Mouse (Mus musculus) lung, postnatal 4 days (tissue): ENCODE measurements around the gene Calcoco1.
"Not testable (repeated sequence)": the region's sequence is repeated elsewhere in the genome, so short reads cannot be mapped to it uniquely, and the experiment has no call there.

Source experiments
- DNase-seq, 2 experiments: peaks; one replicate each; pipeline ENCODE4 v3.0.0; 2021

Calcoco1 gene

DNA sequence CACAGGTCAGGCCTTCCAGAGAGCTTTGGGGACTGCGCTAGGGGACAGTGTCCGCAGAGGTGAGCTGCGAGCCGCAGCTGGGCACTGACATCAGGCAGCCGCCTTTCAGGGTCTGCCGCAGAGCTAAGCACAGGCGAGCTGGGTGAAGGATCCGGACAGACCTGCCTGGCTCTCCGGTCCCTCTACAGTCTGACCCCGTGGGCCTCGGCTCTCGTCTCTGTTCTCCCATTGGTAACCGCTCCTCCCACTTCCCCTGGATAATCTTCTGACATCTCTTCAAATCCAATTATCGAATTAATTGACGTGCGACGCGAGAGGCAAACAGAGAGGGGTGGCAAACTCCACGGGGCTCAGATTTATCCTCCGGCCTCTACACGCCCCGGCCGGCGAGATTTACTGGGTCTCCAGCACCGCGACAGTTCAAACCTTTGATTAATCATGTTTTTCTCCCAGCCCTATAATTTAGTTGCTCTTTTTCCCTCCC lies 29.6 kb downstream of the Calcoco1 start:
- DNase-seq, result no peak

DNA sequence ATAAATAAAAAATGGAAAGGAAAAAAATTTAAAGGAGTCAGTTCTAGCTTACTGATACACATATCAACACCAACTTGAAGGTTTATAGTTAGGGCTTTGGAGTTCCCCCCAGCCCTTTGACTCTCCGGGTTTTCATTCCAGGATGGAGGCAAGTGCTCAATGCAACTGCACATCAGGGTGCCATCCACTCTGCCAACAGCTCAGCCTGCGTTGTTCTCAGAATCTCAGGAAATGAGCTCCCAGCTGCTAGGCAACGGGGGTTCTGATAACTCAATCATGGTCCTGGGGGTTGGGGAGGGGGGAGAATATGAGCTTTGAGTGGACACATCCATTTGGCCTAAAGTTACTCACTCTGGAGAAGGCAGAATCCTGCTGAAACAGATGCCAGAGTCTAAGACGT lies 36.2 kb downstream of the Calcoco1 start:
- DNase-seq, result no peak

GRCm38 (mm10) chr15:102683670-102684069 lies 38.3 kb downstream of the Calcoco1 start:
- no peak for DNase-seq

- DNase-seq, result no peak
Measured at GRCm38 (mm10) chr15:102676345-102676744, 45.6 kb downstream of the Calcoco1 start.

GRCm38 (mm10) chr15:102673548-102673947 lies 48.4 kb downstream of the Calcoco1 start:
- DNase-seq, result peak; percentile 53 to 59

GRCm38 (mm10) chr15:102672215-102673071 lies 49.5 kb downstream of the Calcoco1 start, which contains the start of gene Atp5g2:
Atp5g2 (minus strand) TSS chr15:102672352.
- DNase-seq, result peak; percentile 60 to 62

- DNase-seq, result peak; percentile 89 to 94
Measured at GRCm38 (mm10) chr15:102671721-102672214, 50.2 kb downstream of the Calcoco1 start.

DNA sequence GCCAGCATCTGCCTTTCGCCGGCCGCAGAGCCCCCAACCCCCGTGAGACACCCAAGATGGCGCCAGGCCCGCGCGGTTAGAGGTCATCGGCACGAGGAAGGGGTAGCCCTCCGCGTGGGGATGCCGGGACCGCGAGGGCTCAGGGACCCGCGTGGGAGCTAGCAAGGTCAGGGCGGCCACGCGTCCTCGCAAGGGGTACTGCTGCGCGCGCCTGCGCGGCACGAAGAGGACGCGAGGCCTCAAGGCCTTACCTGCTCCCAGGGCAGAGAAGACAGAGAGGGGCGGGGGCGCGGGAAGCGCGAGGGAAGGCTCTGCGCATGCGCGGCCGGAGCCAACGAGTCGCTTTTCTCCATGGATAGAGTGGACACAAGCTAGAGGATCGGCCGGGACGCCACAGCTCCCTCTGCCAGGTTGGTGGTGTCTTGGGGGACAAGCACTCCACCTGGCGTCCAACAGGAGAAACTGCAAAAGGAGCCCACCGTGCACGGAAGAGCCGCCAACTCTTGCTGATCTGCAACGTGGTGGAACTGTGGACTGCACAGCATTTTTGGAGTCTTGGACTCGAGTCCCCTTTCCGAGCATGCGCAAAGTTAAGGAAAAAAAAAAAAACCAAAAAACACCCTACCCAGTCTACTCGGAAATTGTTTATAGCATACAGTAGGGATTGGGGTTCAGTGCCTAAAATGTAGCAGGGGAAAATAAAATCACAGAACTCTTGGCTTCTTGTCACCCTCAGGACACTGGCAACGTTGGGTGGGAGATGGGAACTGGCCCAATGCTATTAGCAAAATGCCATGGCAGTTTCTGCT lies 51.0 kb downstream of the Calcoco1 start:
- peak; percentile 99 for DNase-seq

DNA sequence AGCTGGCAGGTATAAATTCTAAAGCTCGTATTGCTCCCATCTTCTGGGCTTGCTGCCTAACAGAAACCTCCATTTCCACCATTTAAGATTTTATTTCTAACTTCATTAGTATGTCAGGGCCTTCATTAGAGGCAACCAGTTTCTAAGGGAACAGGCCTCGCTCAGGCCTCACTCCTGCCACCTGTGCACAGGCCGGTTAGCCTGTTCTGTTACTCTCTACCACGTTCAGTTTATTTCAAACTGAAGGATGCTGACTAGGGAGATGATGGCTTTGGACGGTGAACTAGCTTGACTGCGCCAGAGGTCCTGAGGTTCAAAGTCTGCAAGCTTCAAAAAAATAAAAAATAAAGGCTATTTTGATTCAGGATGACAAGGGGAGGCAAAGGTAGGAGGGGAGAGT lies 51.7 kb downstream of the Calcoco1 start:
- DNase-seq, result peak in 1 of 2 experiments; percentile 11

GRCm38 (mm10) chr15:102669571-102669970 lies 52.4 kb downstream of the Calcoco1 start:
- DNase-seq, result no peak

DNA sequence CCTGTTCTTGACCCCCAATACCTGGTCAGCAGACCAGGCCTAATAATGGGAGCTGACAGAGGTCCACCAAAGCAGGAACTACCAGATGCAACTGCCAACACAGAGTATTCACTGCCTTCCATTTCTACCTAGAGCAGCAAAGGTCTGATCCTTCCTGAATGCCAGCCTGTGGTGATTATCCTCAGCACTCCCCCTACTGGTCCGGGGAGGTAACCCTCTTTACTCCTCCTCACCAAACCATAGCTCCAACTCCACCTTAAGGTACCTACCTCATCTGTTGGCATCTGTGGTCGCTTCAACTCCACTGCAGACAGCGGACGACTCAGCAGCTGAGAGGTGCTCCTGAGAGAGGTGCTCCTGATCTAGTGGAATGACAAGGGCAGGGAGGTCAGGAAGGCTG lies 56.5 kb downstream of the Calcoco1 start:
- peak; percentile 39 to 75 for DNase-seq

- no peak for DNase-seq
Measured at GRCm38 (mm10) chr15:102663825-102664224, 58.2 kb downstream of the Calcoco1 start.

- DNase-seq, result not testable (repeated sequence)
Measured at GRCm38 (mm10) chr15:102662601-102663000, 59.4 kb downstream of the Calcoco1 start.

DNA sequence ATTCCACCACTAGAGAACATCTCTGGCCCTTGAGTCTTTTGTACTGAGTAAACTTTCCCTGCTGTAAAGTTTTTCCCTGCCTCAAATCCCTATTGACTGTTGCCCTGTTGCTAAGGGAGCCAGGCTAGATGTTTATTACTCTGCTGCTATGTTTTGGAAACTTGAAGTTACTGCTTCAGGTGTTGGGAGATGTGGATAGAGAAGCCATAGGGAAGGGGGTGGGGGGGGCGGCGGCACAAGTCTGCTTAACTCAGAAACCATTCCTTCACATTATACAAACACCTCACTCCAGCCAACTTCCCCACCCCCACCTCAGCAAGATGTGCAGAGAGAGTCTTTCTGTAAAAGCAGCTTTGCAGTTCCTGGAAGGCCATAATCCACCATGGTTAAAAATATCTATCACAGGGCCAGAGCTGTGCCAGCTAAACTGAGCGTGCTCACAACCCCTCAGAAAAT lies 64.0 kb downstream of the Calcoco1 start:
- peak; percentile 19 to 38 for DNase-seq
